Mouse (Mus musculus) midbrain, embryonic 11.5 days (tissue): ENCODE measurements around the gene Aak1. TPM values are rescaled to one million over a fixed set of nuclear protein-coding genes. Genes with fewer than 3 reads are reported as not detected.

Experiments
- ATAC-seq: fragments of 200-750 bp; cut with Nextera tagmentation; 2 replicates; pipeline ENCODE4 v1.8.0; 2017; ENCODE audit warnings: moderate TSS enrichment, moderate library complexity; ENCODE audit not compliant: low FRiP score
- DNase-seq: peaks from one replicate; pipeline ENCODE4 v3.0.0; 2015; ENCODE audit warnings: low spot score; ENCODE audit errors: missing footprints
- H3K27ac ChIP-seq: fragments of 300-500 bp; sonication (generic); 2 replicates; pipeline ENCODE4 v1.5.1; 2014; ENCODE audit warnings: low read depth, low read length
- H3K27me3 ChIP-seq: fragments of 300-500 bp; sonication (generic); 2 replicates; pipeline ENCODE4 v1.6.1; 2014; ENCODE audit warnings: mild to moderate bottlenecking, low read length, moderate library complexity, mixed read lengths; ENCODE audit not compliant: control insufficient read depth, insufficient read depth
- H3K36me3 ChIP-seq: fragments of 300-500 bp; sonication (generic); 2 replicates; pipeline ENCODE4 v1.6.1; 2014; ENCODE audit warnings: mild to moderate bottlenecking, low read length, moderate library complexity, mixed read lengths; ENCODE audit not compliant: control insufficient read depth, insufficient read depth
- H3K4me1 ChIP-seq: fragments of 300-500 bp; sonication (generic); 2 replicates; pipeline ENCODE4 v1.6.1; 2014; ENCODE audit warnings: low read length; ENCODE audit not compliant: control insufficient read depth, insufficient read depth
- H3K4me2 ChIP-seq: fragments of 300-500 bp; sonication (generic); 2 replicates; pipeline ENCODE4 v1.6.1; 2014; ENCODE audit warnings: mild to moderate bottlenecking, moderate library complexity
- H3K4me3 ChIP-seq: fragments of 300-500 bp; sonication (generic); 2 replicates; pipeline ENCODE4 v1.5.1; 2014; ENCODE audit warnings: low read depth, low read length
- H3K9ac ChIP-seq: fragments of 300-500 bp; sonication (generic); 2 replicates; pipeline ENCODE4 v1.6.1; 2014; ENCODE audit warnings: low read length
- H3K9me3 ChIP-seq: fragments of 300-500 bp; sonication (generic); 2 replicates; pipeline ENCODE4 v1.6.1; 2016; ENCODE audit warnings: low read length; ENCODE audit not compliant: control insufficient read depth
- WGBS: fragments of 180-500 bp; shearing (Covaris S2); extraction: QIAGEN DNeasy Blood & Tissue Kit; methylation state at CpG from one replicate; pipeline ENCODE4 v1.1.7; 2014; 5-methylcytosine and 5-hydroxymethylcytosine counted together
- polyA plus RNA-seq: library from polyadenylated mRNA; unstranded; fragments of >200 nt; fragmentation: Nextera tagmentation; extraction: Ambion mirVana; gene quantifications from 2 replicates; pipeline ENCODE4 v1.2.1, GENCODE M21; 2014

The Aak1 gene
- polyA plus RNA-seq, 1 experiment from 2014 or later = 17.1 TPM

DNA sequence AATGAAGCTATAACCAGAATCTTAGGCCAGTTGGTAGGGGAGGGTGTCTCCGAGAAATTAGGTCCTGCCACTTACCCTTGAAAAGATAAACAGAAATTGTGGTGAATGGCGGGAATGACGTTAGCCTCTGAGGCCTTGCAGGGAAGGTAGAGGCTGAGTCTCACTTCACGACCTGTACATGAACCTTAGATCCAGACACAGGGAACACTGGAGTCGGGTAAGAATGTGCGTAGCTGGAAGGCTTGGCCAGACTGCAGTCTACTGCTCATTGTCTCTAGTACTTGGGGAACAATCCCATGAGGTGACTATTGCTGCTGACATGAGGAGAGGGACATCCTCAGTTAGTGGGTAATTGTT is 129.6 kb downstream of the Aak1 start:
- no peak overlapping the region for H3K27ac ChIP-seq
- H3K4me1 ChIP-seq = no peaks in the 10 kb centered on the region
- H3K9me3 ChIP-seq = no peaks in the 10 kb centered on the region
- H3K27me3 ChIP-seq = no peaks in the 10 kb centered on the region
- H3K36me3 ChIP-seq = no peaks in the 10 kb centered on the region
- peak; percentile 54 for DNase-seq
- H3K9ac ChIP-seq = no peak overlapping the region
- H3K4me3 ChIP-seq = no peak overlapping the region
- no peak for ATAC-seq
- WGBS = 89% methylated on average over 6 of the region's 6 CpGs
- H3K4me2 ChIP-seq = no peak overlapping the region

DNA sequence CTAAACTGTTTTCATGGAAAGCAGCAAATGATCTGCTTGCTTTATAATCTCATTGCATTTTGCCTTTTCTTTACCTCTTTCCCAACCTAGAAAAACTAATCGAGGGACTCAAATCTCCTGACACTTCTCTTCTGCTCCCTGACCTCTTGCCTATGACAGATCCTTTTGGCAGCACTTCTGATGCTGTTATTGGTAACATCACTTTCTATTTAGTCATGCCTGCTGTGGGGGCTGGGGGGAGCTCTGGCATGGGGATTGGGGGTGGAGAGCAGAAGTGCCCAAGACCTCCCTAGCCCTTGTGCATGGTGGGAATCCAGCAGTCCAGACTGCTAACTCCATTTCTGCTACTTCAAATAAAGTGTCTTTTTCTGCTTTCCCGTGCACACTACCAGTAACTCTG is 131.9 kb downstream of the Aak1 start:
- DNase-seq = peak; percentile 12
- Histone ChIP-seq H3K4me1 (no peaks in the 10 kb centered on the region), H3K9me3 (no peaks in the 10 kb centered on the region), H3K36me3 (no peaks in the 10 kb centered on the region), H3K4me3 (no peak overlapping the region), H3K9ac (no peak overlapping the region), H3K27ac (no peak overlapping the region), H3K4me2 (no peak overlapping the region), H3K27me3 (no peaks in the 10 kb centered on the region)
- 92% methylated on average over 2 of the region's 2 CpGs for WGBS
- no peak for ATAC-seq

DNA sequence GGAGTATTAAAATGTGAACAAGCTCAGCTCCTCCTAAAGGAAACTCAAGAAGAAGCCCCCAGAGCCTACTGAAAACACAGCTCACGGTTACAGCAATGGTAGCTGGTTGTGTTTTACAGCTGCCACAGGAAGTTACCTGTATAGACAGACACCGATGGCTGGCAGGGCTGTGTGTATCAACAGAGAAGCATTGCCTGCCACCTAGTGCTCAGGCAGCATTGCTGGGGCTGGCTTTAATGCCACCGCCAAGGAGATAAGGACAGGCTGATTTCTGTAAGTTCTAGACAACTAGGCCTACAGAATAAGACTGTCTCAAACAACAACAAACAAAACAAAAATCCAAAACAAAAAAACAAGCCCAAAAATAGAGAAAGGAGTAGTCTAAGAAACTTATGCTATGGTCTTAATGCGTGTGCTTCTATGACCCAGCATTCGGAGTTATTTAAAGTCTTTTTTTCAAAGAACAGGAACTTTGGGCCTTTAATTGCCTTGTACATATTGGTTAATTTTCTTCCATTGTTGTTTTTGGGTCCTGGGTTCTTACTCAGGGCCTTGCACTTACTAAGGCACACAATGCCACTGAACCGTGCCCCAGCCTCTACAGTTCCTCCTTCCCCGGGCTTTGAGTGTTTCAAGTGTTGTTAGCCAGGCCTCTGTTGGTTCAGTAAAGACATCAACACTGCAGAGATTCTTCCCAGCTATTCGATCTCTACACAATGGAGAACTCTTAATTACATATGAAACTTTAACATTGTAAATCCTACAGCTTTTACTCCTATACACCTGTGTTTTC is 136.2 kb downstream of the Aak1 start:
- DNase-seq (peak; percentile 17), ATAC-seq (no peak)
- Histone ChIP-seq H3K4me1 (no peaks in the 10 kb centered on the region), H3K36me3 (no peaks in the 10 kb centered on the region), H3K9me3 (no peaks in the 10 kb centered on the region), H3K9ac (no peak overlapping the region), H3K4me2 (no peak overlapping the region), H3K27me3 (no peaks in the 10 kb centered on the region), H3K27ac (no peak overlapping the region), H3K4me3 (no peak overlapping the region)
- WGBS = 85% methylated on average over 8 of the region's 8 CpGs

DNA sequence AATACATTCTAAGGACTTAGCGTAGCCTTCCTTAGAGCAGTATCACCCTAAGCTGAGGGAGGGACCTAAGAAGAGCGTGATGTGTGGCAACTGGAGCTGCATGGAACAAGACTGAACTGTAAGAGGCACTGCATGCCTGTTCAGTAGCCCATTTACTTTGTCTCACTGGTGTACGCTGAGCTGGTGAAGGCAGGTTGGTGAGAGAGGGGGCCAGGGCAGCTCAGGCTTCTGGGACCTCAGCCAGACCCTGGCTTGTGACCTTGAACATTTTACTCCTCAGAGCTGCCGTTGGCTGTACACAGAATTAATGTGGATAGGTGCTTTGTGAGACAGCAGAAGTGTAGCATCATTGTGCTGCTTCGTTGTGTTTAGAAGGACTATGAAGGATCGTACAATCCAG is 140.3 kb downstream of the Aak1 start:
- Histone ChIP-seq H3K36me3 (no peaks in the 10 kb centered on the region), H3K4me3 (no peak overlapping the region), H3K27me3 (no peaks in the 10 kb centered on the region), H3K9ac (no peak overlapping the region), H3K9me3 (no peaks in the 10 kb centered on the region), H3K27ac (no peak overlapping the region), H3K4me1 (no peaks in the 10 kb centered on the region), H3K4me2 (no peak overlapping the region)
- ATAC-seq = no peak
- 92% methylated on average over 6 of the region's 6 CpGs for WGBS
- peak; percentile 53 for DNase-seq

DNA sequence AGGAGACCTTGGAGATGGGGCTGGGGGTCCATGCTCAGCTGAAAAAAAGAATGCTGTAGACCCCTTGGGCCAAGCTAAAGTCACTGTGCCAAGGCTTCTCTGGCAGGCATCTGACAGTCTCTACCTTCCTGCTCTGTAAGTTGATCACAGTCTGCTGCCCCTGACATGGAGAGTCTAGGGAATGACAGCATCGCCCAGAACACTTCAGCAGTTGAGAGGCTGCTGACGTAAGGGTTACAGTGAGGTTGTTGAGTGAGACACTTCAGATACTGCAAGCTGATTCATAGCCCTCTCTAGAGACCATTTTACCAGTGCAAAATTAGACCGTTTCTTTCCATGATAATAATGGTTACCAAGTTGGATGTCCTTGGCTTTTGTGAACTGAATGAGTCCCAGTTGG is 141.7 kb downstream of the Aak1 start:
- no peaks in the 10 kb centered on the region for H3K4me1 ChIP-seq
- 90% methylated on average over 3 of the region's 3 CpGs for WGBS
- no peaks in the 10 kb centered on the region for H3K27me3 ChIP-seq
- no peak overlapping the region for H3K9ac ChIP-seq
- H3K4me3 ChIP-seq = no peak overlapping the region
- DNase-seq = peak; percentile 31
- ATAC-seq = no peak
- H3K27ac ChIP-seq = no peak overlapping the region
- H3K9me3 ChIP-seq = no peaks in the 10 kb centered on the region
- H3K4me2 ChIP-seq = no peak overlapping the region
- H3K36me3 ChIP-seq = no peaks in the 10 kb centered on the region

DNA sequence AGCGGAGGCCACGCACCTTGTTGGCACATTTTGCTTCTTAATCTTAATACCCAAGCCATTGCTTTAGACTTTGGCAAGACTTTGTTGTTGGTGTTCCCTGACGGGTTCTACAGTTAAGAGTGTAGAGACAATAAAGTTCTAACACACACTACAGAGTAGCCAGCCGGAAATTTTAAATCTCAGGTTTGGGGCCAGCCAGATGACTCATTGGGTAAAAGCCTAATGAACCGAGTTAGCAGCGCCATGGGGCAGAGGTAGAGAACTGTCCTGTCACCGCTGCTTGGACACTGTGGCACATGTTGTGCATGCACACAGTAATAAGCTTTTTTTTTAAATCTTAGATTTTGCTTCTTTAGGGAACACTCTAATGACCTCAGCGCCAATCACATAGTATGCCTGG is 143.0 kb downstream of the Aak1 start:
- Histone ChIP-seq H3K9me3 (no peaks in the 10 kb centered on the region), H3K4me1 (no peaks in the 10 kb centered on the region), H3K4me3 (no peak overlapping the region), H3K27ac (no peak overlapping the region), H3K27me3 (no peaks in the 10 kb centered on the region), H3K36me3 (no peaks in the 10 kb centered on the region), H3K4me2 (no peak overlapping the region), H3K9ac (no peak overlapping the region)
- WGBS = 91% methylated on average over 8 of the region's 8 CpGs
- DNase-seq (peak; percentile 67), ATAC-seq (no peak)

DNA sequence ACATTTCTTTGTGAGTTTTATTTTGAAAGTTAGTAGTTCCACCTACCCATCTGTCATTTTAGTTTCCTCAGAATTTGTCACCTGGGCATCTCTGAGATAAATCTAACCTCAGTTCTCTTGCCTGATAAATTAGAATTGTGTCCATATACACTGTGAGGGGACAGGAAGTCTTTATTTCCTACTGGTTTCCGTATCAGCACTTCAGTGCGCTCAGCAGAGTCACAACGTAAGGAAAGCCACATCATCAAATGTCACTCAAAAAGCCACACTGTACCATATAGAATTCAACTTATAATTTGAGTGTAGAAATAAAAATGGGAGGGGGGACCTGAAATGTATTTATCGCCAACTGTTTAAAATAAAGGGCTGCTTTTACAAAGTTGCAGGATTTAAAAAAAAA is 144.9 kb downstream of the Aak1 start:
- Histone ChIP-seq H3K4me1 (no peaks in the 10 kb centered on the region), H3K9ac (no peak overlapping the region), H3K27me3 (no peaks in the 10 kb centered on the region), H3K9me3 (no peaks in the 10 kb centered on the region), H3K36me3 (no peaks in the 10 kb centered on the region), H3K4me2 (no peak overlapping the region), H3K4me3 (no peak overlapping the region), H3K27ac (no peak overlapping the region)
- 86% methylated on average over 4 of the region's 4 CpGs for WGBS
- ATAC-seq (no peak), DNase-seq (no peak)

DNA sequence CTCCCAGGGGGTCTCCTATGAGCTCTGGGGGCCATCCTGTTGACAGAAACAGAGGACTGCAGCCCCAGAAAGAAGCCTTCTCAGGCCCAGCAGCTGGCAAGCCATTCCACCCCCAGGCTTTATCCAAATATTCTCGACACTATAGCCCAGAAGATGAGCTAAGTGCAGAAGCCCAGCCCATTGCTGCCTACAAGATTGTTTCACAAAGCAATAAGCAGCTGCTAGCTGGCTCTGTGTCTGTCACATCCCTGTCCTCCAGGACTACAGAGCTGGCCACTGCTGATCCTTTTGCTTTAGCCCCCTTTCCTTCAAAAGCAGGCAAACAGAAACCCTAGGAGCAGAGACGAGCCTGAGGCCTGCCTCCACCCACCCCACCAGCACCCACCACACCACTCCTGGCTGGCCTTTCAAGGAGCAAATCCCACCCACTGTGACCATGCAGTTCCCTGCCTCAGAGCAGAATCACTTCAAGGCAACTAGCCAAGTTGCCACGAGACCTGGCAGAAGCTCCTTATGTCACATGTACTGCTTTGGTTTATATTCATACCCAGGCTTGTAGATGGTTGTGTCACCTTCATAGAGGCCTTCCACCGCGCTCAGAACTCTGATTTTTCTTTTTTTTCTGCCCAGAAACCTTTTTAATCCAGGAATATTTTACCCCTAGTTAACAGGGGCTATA is 147.5 kb downstream of the Aak1 start:
- no peaks in the 10 kb centered on the region for H3K4me1 ChIP-seq
- no peak overlapping the region for H3K27ac ChIP-seq
- H3K4me3 ChIP-seq = no peak overlapping the region
- no peak overlapping the region for H3K9ac ChIP-seq
- no peak overlapping the region for H3K4me2 ChIP-seq
- no peaks in the 10 kb centered on the region for H3K9me3 ChIP-seq
- no peaks in the 10 kb centered on the region for H3K36me3 ChIP-seq
- ATAC-seq = no peak
- WGBS = 89% methylated on average over 5 of the region's 5 CpGs
- H3K27me3 ChIP-seq = no peaks in the 10 kb centered on the region
- DNase-seq = peak; percentile 19

DNA sequence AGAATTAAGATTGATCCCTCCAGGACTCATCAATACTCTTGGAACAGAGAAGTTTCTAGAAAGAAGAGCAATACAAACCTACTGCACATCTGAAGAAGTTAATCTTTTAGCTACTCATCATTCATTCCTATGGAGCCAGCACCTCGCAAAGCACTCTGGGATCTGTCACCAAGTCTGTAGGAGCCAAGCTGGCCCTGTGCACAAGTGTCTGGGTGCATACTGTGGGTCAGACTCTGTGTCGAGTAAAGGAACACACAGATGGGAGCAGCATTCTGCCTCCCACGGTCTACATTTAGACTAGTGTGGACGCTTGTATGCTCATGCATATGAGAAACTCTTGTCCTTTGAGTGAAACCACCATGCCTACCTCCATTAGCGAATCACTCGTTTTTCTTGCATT is 148.0 kb downstream of the Aak1 start:
- Histone ChIP-seq H3K36me3 (no peaks in the 10 kb centered on the region), H3K4me1 (no peaks in the 10 kb centered on the region), H3K4me2 (no peak overlapping the region), H3K9ac (no peak overlapping the region), H3K9me3 (no peaks in the 10 kb centered on the region), H3K27ac (no peak overlapping the region), H3K27me3 (no peaks in the 10 kb centered on the region), H3K4me3 (no peak overlapping the region)
- DNase-seq (no peak), ATAC-seq (no peak)
- 92% methylated on average over 6 of the region's 6 CpGs for WGBS
